Mouse (Mus musculus) kidney, postnatal 4 days (tissue): ENCODE data around the gene St5.

Source experiments
- DNase-seq, 2 experiments: peaks; one replicate each; pipeline ENCODE4 v3.0.0; 2021; ENCODE audit warnings: mixed read lengths in 2 of 2

Gene St5

GRCm38 (mm10) chr7:109636086-109636792 lies 67.2 kb downstream of the St5 start:
- DNase-seq = no peak

DNA sequence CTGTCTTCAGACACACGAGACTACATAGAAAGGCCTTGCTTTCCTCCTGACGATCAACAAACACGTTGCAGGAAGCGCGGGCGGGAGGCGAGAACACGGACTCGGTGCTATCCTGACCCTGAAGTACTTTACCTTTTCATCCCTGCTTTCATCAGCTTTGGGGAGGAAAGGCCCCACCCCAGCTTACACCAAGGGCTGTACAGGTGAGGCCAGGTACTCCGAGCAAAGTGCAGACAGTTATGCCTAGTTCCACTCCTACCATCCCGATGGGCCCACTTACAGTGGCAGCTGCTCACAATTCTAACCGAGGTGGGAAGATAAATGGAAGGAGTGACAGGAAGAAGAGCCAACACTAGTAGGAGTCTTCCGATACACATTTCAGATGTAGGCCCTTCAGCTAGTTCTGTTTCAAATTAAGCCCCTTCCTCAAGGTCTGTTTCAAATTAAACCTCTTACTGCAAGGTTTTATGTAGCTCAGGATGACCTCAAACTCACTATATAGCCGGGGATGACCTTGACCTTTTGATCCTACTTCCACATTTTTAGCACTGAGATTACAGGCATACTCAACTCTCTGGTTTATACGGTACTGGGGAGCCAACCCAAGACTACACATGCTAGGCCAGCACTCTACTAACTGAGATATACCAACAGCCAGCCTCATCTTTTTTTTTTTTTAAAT lies 69.9 kb downstream of the St5 start:
- DNase-seq = no peak

DNA sequence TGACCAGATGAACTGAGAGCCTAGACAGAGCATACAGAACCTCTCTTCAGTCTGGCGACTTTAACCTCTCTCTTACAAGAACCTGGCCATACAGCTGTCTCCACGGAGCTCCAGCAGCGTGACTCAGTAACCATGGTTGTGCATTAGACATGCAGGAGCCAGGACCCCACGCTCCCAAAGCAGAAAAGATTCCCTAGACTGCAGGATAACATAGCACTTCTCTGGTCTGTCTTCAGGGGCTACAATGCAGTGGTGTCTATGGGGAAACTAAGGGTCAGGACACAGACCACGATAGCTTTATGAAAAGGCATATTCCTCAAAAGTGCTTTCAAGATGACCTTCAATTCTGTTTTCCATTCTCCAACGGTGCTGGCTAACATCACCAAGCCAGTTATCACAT lies 72.1 kb downstream of the St5 start:
- DNase-seq = no peak

DNA sequence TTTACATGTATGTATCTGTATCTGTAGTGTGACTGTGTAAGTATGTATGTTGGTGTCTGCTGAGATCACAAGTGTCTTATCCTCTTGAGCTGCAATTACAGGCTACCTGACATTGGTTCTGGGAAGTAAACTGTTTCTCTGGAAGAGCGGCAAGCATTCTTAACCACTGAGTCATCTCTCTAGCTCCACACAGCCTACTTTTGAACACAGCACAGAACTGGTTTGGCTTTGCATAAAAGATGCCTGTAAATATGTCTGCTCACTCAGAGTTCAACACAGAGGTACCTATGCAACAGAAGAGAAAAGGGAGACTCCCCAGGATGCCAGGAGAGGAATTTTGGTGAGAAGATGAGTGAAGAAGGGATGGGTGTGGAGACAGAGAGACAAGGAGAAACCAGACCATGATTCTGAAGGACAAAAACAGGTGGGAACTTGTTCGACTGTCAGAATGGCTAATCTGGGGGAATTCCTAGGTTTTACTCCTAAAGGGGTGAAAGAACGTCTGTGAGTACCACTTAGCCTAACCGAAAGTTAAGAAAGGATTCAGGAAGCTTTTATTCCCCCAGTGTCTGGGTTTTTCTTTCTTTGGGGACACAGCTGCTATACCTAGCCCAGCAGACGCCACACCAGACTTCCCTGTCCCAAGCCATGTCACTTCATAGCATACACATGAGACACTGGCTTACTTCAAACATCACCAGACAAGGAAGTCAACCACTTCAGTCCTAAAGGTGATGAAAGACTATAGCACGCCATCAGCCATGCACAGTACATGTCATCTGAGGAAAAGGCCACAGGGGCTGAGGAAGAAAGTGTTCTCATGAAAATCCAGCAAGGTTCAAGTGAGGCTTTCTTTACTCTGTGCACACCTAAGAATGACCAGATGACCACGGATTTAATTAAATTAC lies 73.3 kb downstream of the St5 start:
- DNase-seq = no peak

DNA sequence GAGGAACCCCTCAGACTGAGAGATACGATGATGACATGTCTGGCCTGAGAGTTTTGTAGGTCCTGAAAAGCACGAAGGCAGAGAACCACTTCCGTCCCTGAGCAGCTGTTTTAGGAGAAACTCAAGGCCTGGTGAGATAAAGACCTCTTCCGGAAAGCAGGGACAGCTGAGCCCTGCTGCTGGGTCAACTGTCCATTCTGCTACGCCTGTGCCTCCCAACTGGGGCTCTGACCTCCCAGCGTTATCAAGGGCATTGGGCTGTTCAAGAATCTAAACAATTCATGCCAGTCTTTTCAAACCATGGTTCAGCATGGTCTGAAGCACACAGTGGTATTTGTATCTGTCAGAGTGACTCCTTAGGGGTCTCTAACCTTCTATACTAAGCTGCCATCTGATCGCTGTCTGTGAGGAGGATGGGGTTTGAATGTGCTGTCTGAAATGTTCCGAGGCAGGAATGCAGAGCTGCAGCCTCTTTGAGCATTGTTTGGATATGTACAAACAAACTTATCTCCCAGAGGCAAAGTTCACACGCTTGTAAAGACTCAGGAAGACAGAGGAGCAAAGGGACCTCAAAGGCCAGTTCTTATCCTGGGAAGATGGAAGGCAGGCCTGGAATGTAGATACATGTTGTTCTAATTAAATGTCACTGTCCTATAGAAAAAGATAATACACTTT lies 74.3 kb downstream of the St5 start:
- peak; percentile 22 to 43 for DNase-seq

DNA sequence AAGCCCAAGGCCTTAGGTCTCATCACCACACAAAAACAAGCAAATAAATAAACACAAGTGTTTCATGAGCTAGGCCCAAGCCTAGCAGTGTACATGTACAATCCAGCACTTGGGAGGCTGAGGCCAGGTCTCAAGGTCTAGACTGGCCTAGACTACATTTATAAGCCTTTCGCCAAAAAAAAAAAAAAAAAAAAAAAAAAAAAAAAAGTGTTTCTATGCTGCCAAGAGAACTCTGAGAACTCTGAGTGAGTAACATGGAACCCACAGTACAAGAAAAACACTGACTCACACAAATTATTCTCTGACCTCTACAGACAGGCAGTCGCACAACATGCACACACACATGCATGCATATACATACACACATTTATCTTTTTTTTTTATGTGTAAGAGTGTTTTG lies 75.6 kb downstream of the St5 start:
- DNase-seq = no peak

GRCm38 (mm10) chr7:109622234-109622838 lies 81.1 kb downstream of the St5 start:
- no peak for DNase-seq

GRCm38 (mm10) chr7:109620967-109621366 lies 82.4 kb downstream of the St5 start:
- DNase-seq = no peak

DNA sequence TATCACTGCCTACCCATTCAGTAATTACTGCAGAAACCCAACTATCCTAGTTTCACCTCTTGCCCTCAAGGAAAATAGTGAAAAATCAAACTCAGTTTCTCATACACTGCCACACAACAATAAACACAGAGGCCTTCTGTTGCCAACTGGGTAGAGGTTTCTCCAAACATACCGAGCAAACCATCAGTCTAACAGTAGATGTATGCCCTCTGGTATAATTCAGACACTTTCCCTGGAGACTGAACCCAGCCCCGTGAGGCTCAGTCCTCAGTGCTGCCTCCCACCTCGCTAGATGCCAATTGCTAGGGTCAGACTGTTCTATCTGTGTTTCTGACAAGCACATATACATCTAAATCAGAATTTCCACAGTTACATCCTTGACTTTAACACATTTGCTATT lies 83.1 kb downstream of the St5 start:
- DNase-seq = no peak

- DNase-seq = peak; percentile 86 to 88
Measured at GRCm38 (mm10) chr7:109618721-109619120, 84.7 kb downstream of the St5 start.

DNA sequence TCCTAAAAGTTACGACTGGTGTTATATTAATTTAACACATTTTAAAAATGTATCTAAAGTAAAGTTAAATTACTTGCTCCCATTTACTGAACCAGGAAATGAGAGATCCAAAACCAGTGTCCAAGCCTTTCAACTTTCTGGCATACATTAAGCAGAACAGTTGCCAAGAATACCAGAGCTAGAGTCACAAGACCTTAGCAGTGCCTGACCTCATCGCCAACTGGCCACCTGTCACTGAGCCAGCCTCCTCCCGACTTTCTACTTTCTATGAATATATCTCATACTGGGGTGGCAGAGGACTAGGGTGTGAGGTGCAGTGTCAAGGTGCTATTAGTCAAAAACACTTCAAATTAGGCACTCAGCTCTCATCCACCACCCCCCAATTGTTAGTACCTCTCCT lies 85.6 kb downstream of the St5 start:
- DNase-seq = no peak

GRCm38 (mm10) chr7:109616034-109616979 lies 87.1 kb downstream of the St5 start:
- peak; percentile 81 to 89 for DNase-seq

DNA sequence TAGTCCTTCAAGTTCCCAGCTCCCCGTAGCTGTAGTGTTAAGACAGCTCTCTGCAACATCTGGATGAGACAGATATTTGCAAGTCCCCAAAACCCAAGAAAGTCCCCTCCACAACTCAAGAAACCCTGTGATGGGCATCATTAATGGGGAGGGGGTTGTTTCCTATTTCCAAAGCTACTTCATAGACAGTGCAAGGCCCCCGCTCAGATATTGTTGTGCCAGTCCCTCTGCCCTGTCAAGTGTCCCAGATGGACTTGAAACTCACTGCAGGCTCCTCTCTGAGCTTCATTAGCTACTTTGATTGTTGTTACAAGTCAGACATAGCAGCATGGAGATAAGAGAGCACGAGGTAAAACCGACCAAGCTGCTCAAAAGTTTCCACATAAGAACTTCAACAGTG lies 87.8 kb downstream of the St5 start:
- DNase-seq = no peak

DNA sequence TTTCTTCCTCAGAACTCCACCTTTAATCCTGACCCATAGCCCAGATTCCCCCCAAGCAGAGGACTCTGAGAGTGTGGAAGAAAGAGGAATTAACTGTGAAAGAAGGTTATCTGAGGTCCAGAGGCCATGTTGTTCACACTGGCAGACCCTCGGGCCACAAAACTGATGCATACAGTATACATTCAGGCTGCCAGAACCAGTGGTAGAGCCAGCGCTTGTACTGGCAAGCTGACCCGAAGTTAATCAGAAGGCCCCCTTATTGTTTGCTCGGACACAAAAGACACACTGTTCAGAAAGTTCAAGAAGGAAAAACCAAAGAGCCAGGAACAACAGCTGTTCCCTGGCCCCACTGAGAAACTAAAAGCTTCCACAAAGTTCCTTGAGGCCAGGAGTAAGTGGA lies 88.5 kb downstream of the St5 start:
- no peak for DNase-seq

DNA sequence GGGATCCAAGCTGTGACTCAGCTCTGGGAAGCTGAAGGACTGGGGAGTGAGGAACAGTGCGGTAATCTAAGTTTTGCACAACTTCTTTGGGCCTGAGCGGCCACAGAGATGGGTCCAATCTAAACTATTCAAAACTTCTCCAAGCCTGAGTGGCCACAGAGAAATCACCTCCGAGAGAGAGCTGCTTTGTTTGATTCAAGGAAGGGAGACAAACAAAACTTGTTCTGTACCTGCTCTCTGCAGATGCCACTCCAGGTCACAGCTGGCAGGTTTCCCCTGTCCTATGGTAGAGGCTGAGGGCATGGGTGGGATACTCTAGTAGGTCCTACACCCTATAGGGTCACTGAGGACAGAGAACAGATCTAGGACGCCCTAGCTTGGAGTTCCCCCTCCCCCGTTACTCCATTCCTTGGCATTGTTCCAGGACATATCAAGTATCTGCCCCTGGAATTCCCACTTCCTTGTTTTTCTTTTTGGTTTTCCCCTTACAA lies 89.8 kb downstream of the St5 start:
- peak; percentile 24 to 50 for DNase-seq

DNA sequence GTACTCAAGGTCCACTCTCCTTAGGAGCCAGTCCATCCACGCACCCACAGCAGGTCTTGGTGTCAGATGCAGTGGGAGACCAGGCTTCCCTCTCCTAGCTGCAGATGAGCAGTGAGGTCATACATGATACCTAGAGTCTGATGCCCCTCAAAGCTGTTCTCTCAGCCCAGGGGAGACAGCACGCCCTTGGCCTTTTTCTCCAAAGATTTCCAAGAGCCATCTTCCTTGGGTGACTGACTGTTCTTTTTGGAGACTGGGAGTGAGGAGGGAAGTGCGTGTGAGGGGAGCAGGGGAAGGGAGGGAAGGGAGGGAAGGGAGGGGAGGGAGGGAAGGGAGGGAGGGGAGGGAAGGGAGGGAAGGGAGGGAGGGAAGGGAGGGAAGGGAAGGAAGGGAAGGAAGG lies 90.4 kb downstream of the St5 start:
- DNase-seq = no peak

GRCm38 (mm10) chr7:109612531-109612930 lies 90.9 kb downstream of the St5 start:
- DNase-seq = no peak

GRCm38 (mm10) chr7:109610348-109610747 lies 93.1 kb downstream of the St5 start:
- no peak for DNase-seq

DNA sequence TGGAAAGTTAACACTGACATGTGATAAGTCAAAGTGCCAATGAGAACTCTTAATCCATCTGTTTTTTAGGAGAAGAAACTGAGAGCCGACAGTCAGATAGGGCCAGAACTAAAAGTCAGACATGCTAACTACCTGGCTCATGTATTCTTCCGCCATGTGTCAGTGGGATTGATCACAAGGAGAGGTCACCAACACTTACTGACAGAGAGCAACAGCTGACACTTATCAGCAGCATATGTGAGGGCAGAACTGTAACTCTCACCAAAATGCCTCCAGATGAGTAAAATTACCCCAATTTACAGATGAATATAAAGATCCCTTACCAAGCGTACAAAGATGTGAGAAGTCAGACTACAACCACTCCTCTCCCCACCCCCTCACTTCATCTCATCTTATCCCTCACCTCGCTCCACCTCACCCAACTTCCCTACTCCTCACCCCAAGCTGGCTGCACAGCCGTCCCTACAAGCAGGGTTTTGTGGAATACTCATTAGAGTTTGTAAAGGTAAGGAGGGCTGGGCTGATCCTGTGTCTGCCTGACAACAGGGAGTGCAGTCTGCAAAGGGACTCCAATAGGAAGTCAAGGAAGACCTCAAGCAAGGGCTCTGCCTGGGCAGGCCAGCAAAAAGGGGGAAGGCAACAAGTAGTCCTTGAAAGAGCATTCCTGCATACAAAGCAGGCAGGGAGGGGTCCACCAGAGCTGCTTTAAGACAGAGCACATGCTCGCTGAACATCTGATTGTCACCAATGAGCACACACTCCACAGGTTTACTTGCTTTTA lies 93.7 kb downstream of the St5 start:
- DNase-seq = no peak

DNA sequence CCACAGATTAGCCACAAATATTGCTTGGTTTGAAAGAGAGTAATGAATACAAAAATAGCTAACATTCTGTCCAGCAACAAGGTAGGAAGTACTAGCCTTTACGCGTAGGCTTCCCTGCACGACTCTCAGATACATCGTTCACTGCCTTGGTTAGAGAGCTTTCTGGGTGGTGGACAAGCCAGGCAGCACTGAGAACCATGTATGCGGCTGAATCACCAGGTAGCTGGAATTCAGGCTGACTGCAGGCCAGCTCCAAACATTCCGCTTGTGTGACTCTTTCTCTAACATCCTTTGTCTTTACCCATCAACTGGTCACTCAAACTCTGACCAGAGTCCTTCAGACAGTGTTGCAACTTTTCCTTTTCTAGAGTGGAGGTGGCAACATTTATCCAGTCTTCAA lies 94.6 kb downstream of the St5 start:
- no peak for DNase-seq
